Mouse (Mus musculus) gastrocnemius, adult 18-20 months (tissue): ENCODE results near the gene Flywch1. TPM values are rescaled to one million over a fixed set of nuclear protein-coding genes. Genes with fewer than 3 reads are reported as not detected.

Experiments
- DNase-seq: peaks from one replicate; pipeline ENCODE4 v3.0.0; 2021; ENCODE audit warnings: low spot score
- total RNA-seq, 2 experiments: library from RNA; stranded (reverse); gene quantifications; 2 replicates each; pipeline ENCODE4 v1.2.3; 2021

The Flywch1 gene
- total RNA-seq, 2 experiments from 2014 or later, result 50.0 to 59.2 TPM

DNA sequence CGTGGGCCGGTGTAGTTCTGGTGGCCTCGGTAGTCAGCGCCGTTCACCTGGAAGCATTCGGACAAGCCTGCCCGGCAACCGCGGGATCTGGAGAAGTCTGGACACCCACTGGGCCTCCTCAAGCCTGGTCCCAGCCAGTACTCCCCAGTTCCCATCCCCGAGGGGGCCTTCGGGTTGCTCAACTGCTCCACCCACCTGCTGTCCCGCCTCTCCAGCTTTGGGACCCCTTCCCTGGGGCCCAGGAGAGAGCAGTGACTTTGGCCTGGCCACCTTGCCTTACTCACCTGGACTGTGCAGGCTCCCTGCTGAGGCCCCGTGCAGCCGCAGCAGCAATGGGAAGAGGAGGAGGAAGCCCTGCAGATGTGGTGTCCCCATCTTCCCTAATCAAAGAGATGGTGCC lies 26.8 kb downstream of the Flywch1 start:
- DNase-seq, result no peak

- no peak for DNase-seq
Observed at GRCm38 (mm10) chr17:23744076-23744475, 27.3 kb downstream of the Flywch1 start.

DNA sequence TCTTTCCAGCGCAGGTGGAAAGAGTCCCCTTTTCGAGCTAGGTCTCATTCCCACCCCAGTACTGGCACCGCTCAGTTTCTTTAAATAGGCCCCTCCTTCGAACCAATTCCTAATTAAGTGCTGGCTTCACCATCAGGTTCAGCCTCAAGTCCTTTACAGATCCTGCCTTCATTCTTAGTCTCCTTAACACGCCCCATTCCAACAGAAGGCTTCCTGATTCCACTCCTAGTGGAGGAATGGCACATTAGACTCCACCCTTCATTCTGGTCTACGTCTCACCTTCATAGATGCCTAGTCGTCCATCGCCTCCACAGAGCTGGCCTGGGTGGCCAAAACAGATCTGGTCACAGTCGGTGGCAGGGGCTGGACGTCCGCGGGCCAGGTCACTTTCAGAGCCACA lies 28.5 kb downstream of the Flywch1 start:
- no peak for DNase-seq

DNA sequence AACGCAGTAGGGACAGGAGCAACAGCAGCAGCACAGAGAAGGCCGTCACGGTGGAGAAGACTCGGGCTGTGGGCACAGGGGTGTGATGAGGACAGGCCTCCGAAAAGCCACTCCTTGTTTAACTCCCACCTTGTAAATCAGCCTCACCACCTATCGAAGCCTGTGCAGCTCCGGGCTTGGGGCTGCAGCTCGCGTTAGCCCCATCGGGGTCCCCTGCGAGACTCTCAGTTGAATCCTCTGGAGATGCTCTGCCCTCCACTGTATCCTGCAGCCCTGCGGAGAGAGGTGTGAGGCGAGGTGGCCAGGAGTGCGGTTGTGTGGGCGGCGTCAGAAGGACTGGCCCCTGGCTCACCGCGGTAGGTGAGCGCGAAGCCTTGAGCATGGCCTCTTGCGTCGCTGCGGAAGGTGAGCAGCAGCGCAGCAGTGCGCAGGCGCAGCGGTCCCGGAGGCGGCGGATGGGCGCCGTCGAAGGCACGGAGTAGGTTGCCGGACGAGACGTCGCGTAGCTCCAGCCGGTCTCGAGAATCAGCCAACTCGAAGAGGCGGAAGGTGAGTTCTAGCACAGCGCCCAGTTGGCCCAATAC lies 29.1 kb downstream of the Flywch1 start:
- DNase-seq, result no peak

DNA sequence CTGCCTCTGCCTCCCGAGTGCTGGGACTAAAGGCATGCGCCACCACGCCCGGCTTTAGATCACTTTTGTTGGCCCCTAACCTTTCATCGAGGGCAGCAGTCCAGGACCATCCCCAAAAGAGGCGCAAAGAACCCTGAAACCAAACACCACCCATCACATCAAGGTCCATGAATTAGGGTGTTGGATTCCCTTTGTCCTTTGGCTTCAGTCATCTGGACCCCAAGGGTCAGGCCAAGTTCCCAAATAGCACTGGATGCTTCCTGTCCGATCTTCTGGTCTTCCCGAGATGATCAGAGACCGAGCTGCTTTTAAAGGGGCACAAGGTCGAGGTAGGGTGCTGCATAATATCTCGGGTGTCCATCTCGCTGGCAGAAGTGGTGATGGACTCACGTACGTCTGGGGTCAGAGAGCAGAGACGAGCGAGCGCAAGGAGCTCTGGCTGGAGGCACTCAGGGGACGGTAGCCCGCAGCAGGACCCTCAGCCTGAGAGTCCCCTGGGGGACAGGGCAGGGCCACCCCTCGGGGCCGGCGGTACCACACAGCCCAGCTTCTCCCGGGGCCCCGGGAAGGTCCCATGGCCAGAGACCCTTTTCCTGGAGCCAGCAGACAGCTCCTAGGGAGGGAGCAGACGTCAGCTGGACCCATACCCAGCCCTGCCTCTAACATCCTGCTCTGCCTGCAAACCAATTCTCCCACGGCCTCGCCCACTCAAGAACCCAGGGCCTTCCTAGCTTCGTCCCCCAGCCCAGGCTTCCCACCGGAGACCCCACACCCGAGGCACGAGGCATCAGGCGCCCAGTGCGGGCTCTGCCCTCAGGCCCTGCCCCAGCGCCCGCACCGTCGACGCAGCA lies 29.8 kb downstream of the Flywch1 start:
- DNase-seq, result no peak

DNA sequence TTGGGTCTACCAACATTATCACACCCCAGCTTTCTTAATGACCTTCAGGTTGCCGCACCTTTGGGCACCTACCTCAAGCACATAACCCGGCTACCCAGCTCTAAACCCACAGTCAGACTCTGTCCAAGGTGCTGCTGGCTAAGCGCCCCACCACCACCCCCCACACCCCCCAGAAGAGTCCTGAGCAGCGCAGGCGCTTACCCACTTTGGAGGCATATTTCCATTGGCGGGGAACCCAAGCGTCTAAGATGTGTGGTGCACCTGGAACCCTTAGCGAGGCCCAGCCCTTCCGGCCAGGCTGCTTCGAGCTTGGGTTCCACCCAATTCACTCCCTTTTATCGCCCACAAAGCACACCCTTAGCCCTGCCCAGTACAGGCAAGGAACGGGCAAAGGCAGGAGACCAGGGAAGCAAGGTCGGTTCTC lies 30.8 kb downstream of the Flywch1 start, which contains the start of gene Paqr4:
Gene Paqr4 (minus strand): TSS at position 270 of the 424 bp plus-strand sequence.
- DNase-seq, result no peak

GRCm38 (mm10) chr17:23740136-23740584 lies 31.2 kb downstream of the Flywch1 start:
- peak; percentile 88 for DNase-seq

DNA sequence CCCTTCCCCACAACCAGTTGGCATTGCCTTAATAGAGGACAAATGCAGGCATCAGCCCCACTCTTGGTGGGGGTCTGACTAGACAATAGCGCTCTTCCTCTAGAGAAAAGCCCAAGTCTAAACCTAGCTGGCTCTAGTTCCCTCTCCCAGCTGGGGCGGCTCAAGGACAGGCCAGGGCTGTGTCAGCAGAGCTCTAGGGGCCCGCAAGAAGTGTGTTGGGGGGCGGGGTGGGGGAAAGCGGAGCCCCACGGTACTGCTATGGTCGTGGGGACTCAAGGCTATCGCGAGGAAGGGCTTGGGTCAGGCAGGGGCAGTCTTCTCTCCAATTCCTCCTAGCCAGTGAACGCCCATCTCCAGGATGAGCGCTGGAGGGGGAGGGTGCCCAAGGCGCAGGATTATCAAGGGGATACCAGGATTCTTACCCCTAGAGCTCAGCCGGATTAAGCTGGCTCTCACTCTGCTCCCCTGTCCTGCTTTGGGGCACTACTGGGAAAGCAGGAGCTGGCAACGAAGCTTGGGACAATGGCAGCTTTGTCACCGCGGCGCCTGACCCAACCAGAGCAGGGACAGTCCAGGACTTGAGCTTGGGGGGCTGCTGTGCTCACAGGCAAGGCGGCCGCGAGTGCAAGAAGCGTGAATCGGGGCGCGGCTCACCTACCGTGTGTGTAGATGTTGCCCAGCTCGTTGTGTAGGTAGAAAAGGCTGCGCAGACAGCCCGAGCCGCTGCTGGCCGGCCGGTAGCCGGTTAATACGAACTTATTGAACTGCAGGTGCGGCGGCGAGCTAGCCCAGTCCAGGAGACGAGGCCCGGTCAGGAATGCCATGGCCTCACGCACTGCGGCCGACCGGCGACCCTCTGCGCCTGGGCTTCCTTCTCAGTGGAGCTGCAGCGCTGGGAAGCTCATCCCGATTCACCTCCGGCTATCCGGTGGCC lies 31.9 kb downstream of the Flywch1 start:
- no peak for DNase-seq

GRCm38 (mm10) chr17:23738836-23739201 lies 32.6 kb downstream of the Flywch1 start:
- no peak for DNase-seq

GRCm38 (mm10) chr17:23737493-23738445 lies 33.6 kb downstream of the Flywch1 start:
- no peak for DNase-seq

- DNase-seq, result no peak
Observed at GRCm38 (mm10) chr17:23734341-23734740, 37.1 kb downstream of the Flywch1 start.

- DNase-seq, result no peak
Observed at GRCm38 (mm10) chr17:23730441-23730840, 41.0 kb downstream of the Flywch1 start.

DNA sequence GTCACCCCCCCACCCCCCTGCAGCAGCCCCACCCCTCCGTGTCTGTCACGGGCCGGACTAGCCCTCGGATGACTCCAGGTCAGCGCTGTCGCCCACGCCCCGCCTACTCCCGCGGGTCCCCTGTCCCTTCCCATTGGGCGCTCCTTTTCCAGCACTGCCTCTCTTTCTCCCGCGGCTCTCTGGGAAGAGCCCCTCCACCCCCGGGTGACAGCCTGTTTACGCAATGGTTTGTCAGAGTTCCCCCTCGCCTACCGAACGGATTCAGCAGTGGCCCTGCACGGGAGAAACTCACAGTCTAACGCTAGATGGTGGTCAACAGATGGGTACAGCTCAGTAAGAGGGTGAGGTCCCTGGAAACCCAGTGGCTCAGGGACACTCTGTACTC lies 44.7 kb downstream of the Flywch1 start:
- peak; percentile 81 for DNase-seq

GRCm38 (mm10) chr17:23725999-23726757 lies 45.2 kb downstream of the Flywch1 start, which contains the start of gene Pkmyt1:
Gene Pkmyt1 (plus strand): TSS chr17:23726336.
- DNase-seq, result peak; percentile 94

- DNase-seq, result no peak
Observed at GRCm38 (mm10) chr17:23725477-23725876, 45.9 kb downstream of the Flywch1 start.

GRCm38 (mm10) chr17:23722376-23723125 lies 48.9 kb downstream of the Flywch1 start, which contains the start of gene 1520401A03Rik:
Gene 1520401A03Rik (minus strand): TSS chr17:23722783.
- DNase-seq, result no peak

GRCm38 (mm10) chr17:23721886-23722285 lies 49.5 kb downstream of the Flywch1 start:
- no peak for DNase-seq

DNA sequence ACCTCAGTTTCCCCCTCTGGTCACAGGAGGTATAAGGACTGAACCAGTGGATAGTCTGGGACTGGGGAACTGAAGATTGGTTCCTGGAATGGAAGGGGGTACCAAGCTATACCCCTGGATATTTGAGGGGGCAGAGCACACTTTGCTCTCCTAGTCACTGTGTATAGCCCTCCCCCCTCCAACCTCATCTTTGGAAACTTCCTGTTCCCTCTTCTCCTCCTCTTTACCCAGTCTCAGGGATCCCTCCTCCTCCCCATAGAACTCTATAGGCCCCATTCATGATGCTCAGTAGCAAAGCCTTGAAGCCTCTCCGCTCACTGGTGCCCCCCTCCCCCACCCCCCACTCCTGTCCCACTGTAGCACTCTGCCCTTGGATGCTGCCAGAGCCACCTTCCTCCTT lies 51.9 kb downstream of the Flywch1 start:
- DNase-seq, result no peak

DNA sequence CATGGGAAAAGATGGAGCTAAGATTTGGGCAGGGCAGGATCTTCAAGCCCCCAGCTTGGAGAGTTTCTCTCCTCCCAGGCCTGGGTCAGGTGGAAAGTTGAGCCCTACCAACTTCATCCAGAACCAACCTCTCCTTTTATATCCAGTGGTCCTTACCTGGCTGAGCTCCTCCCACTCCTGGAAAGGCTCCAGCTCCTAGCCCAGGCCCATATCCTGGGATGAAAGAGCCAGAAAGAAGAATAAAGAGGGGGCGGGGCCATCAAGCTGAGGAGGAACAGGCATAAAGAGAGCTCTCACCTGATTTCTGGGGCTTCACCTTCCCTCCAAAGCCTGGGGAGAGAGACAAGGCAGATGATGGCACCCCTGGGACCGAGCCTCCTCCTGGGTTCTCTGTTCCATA lies 54.4 kb downstream of the Flywch1 start:
- DNase-seq, result no peak
